Mouse (Mus musculus) hindbrain, embryonic 16.5 days (tissue): ENCODE results near the gene Pik3r6. TPM values are rescaled to one million over a fixed set of nuclear protein-coding genes. Genes with fewer than 3 reads are reported as not detected.

Source experiments
- ATAC-seq: fragments of 200-750 bp; cut with Nextera tagmentation; 2 replicates; pipeline ENCODE4 v1.8.0; 2017; ENCODE audit warnings: moderate TSS enrichment, moderate library complexity
- H3K27ac ChIP-seq: fragments of 300-500 bp; sonication (generic); 2 replicates; pipeline ENCODE4 v1.5.1; 2014; ENCODE audit warnings: low read depth, mild to moderate bottlenecking, control low read depth, low read length, moderate library complexity
- H3K27me3 ChIP-seq: fragments of 300-500 bp; sonication (generic); replicated peaks from 2 replicates; pipeline ENCODE4 v1.6.1; 2014; ENCODE audit warnings: low read length; ENCODE audit not compliant: control insufficient read depth, insufficient read depth
- H3K36me3 ChIP-seq: fragments of 300-500 bp; sonication (generic); 2 replicates; pipeline ENCODE4 v1.6.1; 2014; ENCODE audit warnings: mild to moderate bottlenecking, low read length, moderate library complexity, mixed read lengths; ENCODE audit not compliant: control insufficient read depth, insufficient read depth
- H3K4me1 ChIP-seq: fragments of 300-500 bp; sonication (generic); 2 replicates; pipeline ENCODE4 v1.6.1; 2014; ENCODE audit warnings: low read depth, low read length; ENCODE audit not compliant: control insufficient read depth, insufficient read depth
- H3K4me2 ChIP-seq: fragments of 300-500 bp; sonication (generic); 2 replicates; pipeline ENCODE4 v1.6.1; 2014; ENCODE audit warnings: mild to moderate bottlenecking, low read length, control low read depth, moderate library complexity
- H3K4me3 ChIP-seq: fragments of 300-500 bp; sonication (generic); 2 replicates; pipeline ENCODE4 v1.5.1; 2014; ENCODE audit warnings: mild to moderate bottlenecking, low read length, control low read depth, moderate library complexity
- H3K9ac ChIP-seq: fragments of 300-500 bp; sonication (generic); 2 replicates; pipeline ENCODE4 v1.6.1; 2014; ENCODE audit warnings: low read depth, mild to moderate bottlenecking, control low read depth, low read length, moderate library complexity
- H3K9me3 ChIP-seq: fragments of 300-500 bp; sonication (generic); 2 replicates; pipeline ENCODE4 v1.6.1; 2014; ENCODE audit warnings: mild to moderate bottlenecking, low read length, moderate library complexity; ENCODE audit not compliant: control insufficient read depth
- WGBS: fragments of 180-500 bp; shearing (Covaris S2); extraction: QIAGEN DNeasy Blood & Tissue Kit; methylation state at CpG from one replicate; pipeline ENCODE4 v1.1.7; 2014; 5-methylcytosine and 5-hydroxymethylcytosine counted together
- polyA plus RNA-seq: library from polyadenylated mRNA; unstranded; fragments of >200 nt; fragmentation: Nextera tagmentation; extraction: Ambion mirVana; gene quantifications from 2 replicates; pipeline ENCODE4 v1.2.1, GENCODE M21; 2015

The Pik3r6 gene
- polyA plus RNA-seq, 1 experiment from 2014 or later: 2.1 TPM

DNA sequence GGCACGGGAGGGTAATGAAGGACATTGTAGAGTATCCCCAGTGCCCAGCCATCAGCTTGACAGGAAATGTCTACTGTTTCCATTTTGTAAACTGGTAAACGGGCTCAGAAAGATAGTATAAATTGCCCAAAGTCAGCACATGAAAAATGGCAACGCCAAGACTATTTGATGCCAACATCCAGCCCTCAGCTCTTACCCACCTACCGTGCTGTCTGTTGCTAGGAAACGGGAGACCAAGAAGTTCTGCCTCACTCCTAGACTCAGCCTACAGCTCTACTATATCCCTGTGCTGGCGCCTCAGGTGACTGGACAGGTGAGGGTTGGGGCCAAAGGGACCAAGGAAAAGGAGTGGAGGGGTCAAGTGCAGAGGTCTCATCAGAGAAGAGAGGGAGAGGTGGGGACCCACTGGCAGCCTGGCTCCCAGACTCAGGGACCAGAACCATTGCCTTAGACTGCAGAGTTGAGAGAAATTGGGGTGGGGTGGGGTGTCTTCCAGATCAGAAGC is 31.2 kb downstream of the Pik3r6 start:
- Histone ChIP-seq H3K27ac (no peak overlapping the region), H3K4me3 (no peak overlapping the region), H3K4me1 (no peaks in the 10 kb centered on the region), H3K9me3 (no peaks in the 10 kb centered on the region), H3K9ac (no peak overlapping the region), H3K27me3 (no peaks in the 10 kb centered on the region), H3K36me3 (no peaks in the 10 kb centered on the region), H3K4me2 (no peak overlapping the region)
- ATAC-seq: no peak
- 72% methylated on average over 6 of the region's 6 CpGs for WGBS

DNA sequence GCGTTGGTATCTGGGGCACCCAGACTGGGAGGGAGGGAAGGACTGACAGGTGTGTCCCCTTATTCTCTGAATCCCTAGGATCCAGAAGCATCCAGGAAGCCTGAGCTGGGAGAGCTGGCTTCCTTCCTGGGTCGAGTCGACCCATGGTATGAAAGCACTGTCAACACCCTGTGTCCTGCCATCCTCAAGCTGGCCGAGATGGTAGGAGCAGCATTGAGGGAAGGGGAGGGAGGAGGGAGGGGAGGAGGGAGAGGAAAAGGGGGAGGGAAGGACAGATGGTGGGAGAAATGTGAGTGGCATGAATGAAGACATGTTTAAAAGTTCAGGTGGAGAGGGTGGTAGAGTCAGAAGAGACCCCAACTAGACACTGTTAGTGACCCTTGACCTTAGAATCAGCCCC is 33.2 kb downstream of the Pik3r6 start:
- Histone ChIP-seq H3K9ac (no peak overlapping the region), H3K27ac (no peak overlapping the region), H3K9me3 (no peaks in the 10 kb centered on the region), H3K27me3 (no peaks in the 10 kb centered on the region), H3K36me3 (no peaks in the 10 kb centered on the region), H3K4me1 (no peaks in the 10 kb centered on the region), H3K4me3 (no peak overlapping the region), H3K4me2 (no peak overlapping the region)
- ATAC-seq: no peak
- WGBS: 70% methylated on average over 4 of the region's 4 CpGs

DNA sequence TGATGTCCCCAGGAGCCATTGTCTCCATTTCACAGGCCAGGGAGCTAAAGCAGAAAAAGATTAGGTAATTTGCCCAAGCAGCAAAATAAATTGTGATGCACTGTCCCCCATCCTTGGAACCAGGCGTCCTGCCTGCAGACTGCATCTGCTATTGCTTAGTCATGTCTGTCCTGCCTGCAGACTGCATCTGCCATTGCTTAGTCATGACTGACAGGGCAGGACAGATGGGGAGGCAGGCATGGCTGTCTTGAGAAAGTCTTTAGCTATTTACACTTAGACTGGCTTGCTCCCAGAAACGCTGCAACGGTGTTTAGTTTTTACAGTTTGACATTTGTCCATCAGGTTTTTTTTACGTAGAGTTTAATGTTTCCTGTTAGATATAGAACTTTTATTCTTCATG is 33.6 kb downstream of the Pik3r6 start:
- Histone ChIP-seq H3K4me3 (no peak overlapping the region), H3K9ac (no peak overlapping the region), H3K4me1 (no peaks in the 10 kb centered on the region), H3K27ac (no peak overlapping the region), H3K9me3 (no peaks in the 10 kb centered on the region), H3K27me3 (no peaks in the 10 kb centered on the region), H3K4me2 (no peak overlapping the region), H3K36me3 (no peaks in the 10 kb centered on the region)
- ATAC-seq: no peak
- 42% methylated on average over 4 of the region's 4 CpGs for WGBS

DNA sequence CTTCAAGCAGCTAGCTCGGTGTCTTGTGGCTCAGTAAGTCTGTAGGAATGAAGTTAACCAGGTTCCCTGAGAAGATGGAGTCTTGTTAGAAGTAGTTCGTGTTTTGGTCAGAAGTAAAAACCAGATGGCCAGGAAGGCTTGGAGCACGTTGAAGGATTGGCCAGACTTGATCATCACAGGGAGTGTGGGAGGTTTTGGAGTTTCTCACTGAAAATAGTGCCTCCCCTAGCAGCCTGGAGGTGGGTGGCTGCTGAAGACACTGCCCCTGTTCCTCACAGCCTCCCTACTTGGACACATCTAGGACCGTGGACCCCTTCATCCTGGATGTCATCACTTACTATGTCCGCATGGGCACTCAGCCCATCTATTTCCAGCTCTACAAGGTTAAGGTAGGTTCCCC is 36.8 kb downstream of the Pik3r6 start:
- Histone ChIP-seq H3K4me1 (no peaks in the 10 kb centered on the region), H3K27ac (no peak overlapping the region), H3K9ac (no peak overlapping the region), H3K4me2 (no peak overlapping the region), H3K27me3 (no peaks in the 10 kb centered on the region), H3K9me3 (no peaks in the 10 kb centered on the region), H3K36me3 (no peaks in the 10 kb centered on the region), H3K4me3 (no peak overlapping the region)
- 65% methylated on average over 5 of the region's 5 CpGs for WGBS
- no peak for ATAC-seq

DNA sequence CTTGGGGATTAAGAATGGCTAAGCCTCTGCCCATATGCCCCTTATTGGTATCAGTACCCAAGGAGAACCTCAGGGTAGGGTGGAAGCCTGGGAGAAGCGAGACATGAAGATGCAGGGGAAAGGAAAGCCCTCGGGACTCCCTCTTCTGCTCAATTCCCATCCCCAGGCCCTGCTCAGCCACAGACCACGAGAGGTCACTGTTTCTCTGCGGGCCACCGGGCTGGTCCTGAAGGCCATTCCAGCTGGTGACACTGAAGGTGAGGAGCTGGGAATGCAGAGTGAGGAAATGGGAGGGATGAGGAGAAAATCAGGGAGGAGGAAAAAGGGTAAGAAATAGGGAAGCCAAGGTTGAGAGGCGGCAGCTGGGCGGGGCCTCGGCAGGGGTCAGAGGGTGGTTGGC is 41.7 kb downstream of the Pik3r6 start:
- no peaks in the 10 kb centered on the region for H3K36me3 ChIP-seq
- no peak overlapping the region for H3K27ac ChIP-seq
- 13% methylated on average over 8 of the region's 8 CpGs for WGBS
- H3K9me3 ChIP-seq: no peaks in the 10 kb centered on the region
- ATAC-seq: no peak
- H3K27me3 ChIP-seq: no peaks in the 10 kb centered on the region
- no peak overlapping the region for H3K4me2 ChIP-seq
- no peak overlapping the region for H3K9ac ChIP-seq
- H3K4me1 ChIP-seq: no peaks in the 10 kb centered on the region; the same call in 1 of the 2 replicates
- no peak overlapping the region for H3K4me3 ChIP-seq

DNA sequence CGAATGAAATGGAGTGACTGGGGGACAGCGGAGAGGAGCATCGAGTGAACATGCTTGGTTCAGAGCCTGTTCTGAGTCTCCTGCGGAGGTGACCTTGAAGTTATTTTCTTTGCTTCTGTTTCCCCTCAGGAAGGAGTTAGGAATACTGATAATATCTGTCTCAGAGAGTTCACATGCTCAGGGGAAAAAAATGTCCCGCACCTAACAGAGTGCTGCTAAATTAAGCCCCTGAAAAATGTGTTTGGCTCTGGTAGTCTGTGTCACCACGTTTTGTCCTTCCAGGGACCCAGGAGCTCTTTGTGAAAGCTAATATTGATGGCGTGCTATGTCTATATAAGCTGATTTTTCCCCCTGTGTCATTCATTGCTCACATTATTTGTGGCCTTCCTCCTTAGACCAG is 42.4 kb downstream of the Pik3r6 start:
- WGBS: 51% methylated on average over 7 of the region's 7 CpGs
- Histone ChIP-seq H3K36me3 (no peaks in the 10 kb centered on the region), H3K27me3 (no peaks in the 10 kb centered on the region), H3K4me3 (no peak overlapping the region), H3K27ac (no peak overlapping the region), H3K4me2 (no peak overlapping the region), H3K9me3 (no peaks in the 10 kb centered on the region), H3K4me1 (no peaks in the 10 kb centered on the region; the same call in 1 of the 2 replicates), H3K9ac (no peak overlapping the region)
- no peak for ATAC-seq

DNA sequence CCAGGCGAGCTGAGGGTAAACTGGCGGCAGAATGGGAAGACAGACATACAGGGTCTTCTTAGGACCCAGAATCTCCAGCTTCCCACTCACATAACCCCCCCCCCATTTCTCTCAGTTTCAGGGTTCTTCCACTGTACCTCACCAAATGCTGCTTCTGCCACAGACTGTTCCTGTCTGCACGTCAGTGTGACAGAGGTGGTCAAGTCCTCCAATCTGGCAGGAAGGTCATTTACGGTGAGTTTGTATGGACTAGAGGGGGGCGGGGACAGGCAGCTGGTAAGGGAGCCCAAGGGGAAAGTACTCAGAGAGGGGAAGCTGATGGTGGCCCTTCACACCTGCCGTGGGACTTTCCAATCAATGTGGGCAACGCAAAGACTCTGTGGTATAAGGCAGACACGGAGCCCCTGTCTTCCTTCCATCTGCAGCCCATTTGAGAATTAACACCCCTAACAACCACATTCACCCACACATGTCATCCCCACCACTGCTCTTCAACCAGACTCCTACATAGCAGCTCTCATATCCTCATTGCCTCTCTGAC is 42.9 kb downstream of the Pik3r6 start:
- WGBS: 87% methylated on average over 8 of the region's 8 CpGs
- Histone ChIP-seq H3K9me3 (no peaks in the 10 kb centered on the region), H3K27ac (no peak overlapping the region), H3K4me1 (no peaks in the 10 kb centered on the region; the same call in 1 of the 2 replicates), H3K4me2 (no peak overlapping the region), H3K36me3 (no peaks in the 10 kb centered on the region), H3K9ac (no peak overlapping the region), H3K27me3 (no peaks in the 10 kb centered on the region), H3K4me3 (no peak overlapping the region)
- no peak for ATAC-seq

DNA sequence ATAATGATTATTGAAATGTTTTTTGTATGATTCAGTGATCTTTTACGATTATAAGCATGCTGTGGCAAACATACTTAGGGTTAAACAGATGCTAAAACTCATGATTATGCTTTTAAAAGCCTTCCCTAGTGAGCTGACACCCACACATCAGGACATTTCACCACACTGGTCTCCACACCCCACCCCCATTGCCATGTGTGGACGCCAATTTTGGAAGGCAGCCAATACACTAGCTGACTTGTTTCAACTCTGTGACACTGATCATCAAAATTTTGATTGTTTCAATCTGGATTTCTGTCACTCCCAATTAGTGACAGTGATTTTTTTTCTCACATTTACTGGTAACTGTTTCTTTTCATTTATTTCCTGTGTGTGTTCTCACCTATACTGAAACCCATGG is 44.7 kb downstream of the Pik3r6 start:
- H3K27me3 ChIP-seq: no peaks in the 10 kb centered on the region
- no peak overlapping the region for H3K9ac ChIP-seq
- WGBS: 60% methylated on average over 2 of the region's 2 CpGs
- H3K36me3 ChIP-seq: no peaks in the 10 kb centered on the region
- ATAC-seq: no peak
- no peak overlapping the region for H3K4me3 ChIP-seq
- no peaks in the 10 kb centered on the region; the same call in 1 of the 2 replicates for H3K4me1 ChIP-seq
- H3K27ac ChIP-seq: no peak overlapping the region
- H3K9me3 ChIP-seq: no peaks in the 10 kb centered on the region
- no peak overlapping the region for H3K4me2 ChIP-seq

DNA sequence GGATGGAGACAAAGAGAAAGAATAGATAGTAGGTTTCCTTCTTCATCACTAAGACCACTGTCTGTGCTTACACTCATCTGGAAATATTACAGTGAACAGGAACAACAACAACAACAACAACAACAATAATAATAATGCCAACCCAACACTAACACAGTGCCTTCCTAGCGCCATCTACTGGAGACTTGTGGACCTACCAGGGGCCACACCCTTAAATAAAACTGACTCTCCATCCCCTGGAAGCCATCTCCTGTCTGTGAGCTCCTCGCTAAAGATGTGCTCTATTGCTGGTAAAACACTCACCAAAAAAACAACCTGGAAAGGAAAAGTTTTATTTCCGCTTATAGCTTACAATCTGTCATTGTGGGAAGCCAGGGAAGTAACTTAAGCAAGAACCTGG is 46.8 kb downstream of the Pik3r6 start:
- Histone ChIP-seq H3K27me3 (no peaks in the 10 kb centered on the region), H3K9ac (no peak overlapping the region), H3K36me3 (no peaks in the 10 kb centered on the region), H3K4me1 (no peaks in the 10 kb centered on the region; the same call in 1 of the 2 replicates), H3K9me3 (no peaks in the 10 kb centered on the region), H3K4me2 (no peak overlapping the region), H3K4me3 (no peak overlapping the region), H3K27ac (no peak overlapping the region)
- WGBS: 52% methylated on average over 3 of the region's 3 CpGs
- no peak for ATAC-seq

DNA sequence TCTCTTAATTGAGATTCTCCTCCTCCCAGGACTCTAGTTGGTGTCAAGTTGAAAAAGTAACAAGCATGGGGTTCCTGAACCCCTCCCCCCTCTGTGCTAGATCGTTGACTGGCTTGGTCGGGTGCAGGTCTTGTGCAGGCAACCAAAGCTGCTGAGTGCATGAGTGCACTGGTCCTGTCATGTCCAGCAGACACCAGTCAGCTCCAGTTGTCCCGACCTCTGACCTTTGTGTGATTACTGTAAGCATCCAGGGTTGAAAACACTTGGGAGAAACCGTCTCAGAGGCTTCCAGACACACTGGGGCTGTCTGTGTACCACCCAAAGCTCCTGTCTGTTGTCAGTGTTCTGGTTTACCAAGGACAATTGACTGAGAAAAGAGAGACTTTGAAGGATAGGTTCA is 47.5 kb downstream of the Pik3r6 start:
- Histone ChIP-seq H3K36me3 (no peaks in the 10 kb centered on the region), H3K27me3 (no peaks in the 10 kb centered on the region), H3K4me1 (no peaks in the 10 kb centered on the region), H3K4me2 (no peak overlapping the region), H3K4me3 (no peak overlapping the region), H3K27ac (no peak overlapping the region), H3K9me3 (no peaks in the 10 kb centered on the region), H3K9ac (no peak overlapping the region)
- 75% methylated on average over 4 of the region's 4 CpGs for WGBS
- ATAC-seq: no peak
